Mouse (Mus musculus) liver, embryonic 14.5 days (tissue): ENCODE data around the gene Phlda2.

Experiments used
- CTCF ChIP-seq: IDR thresholded peaks from 2 replicates; pipeline ENCODE4 v1.5.1; 2016; ENCODE audit warnings: antibody characterized with exemption, low read depth, control low read depth
- EP300 ChIP-seq: IDR thresholded peaks from 2 replicates; pipeline ENCODE4 v1.6.1; 2016; ENCODE audit warnings: antibody characterized with exemption, low read depth

DNA sequence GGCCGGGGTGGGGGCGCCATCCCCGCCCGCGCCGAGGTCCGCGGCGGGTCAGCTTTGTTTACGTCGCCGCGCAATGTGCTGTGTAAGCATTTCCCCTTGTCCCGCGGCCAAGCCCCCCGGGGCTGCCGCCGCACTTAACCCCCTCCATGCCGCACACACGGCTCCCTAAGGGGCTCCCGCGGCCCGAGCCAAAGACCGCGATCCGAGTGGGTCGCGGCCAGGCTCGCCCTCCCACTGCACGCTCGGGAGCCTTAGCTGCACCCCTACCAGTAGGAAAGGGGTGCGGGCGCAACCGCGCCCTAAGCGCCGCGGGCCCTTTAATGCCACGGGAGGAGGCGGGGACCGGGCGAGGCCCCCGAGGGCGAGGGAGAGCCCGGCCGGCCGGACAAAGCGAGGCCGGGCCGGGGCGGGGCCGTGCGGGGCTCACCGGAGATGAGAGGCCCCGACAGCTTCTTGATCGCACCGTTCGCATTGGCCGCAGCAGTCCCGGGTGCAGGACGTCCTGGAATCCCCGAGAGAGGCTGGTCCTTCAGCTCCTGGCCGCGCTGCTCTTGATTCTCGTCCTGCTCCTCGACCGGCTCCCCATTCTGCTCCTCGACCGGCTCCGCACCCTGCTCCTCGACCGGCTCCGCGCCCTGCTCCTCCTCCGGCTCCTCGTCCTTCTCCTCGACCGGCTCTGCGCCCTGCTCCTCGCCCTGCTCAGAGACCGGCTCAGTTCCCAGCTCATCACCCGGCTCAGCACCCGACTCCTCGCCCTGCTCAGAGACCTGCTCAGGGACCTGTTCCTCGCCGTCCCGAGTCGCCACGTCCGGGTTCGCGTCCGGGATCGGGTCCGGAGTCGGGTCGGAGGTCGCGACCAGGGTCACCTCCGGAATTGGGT, 43.4 kb downstream of the Phlda2 start:
- no peak for TF ChIP-seq CTCF
- no peak for TF ChIP-seq EP300
